In the genomic region with DNA sequence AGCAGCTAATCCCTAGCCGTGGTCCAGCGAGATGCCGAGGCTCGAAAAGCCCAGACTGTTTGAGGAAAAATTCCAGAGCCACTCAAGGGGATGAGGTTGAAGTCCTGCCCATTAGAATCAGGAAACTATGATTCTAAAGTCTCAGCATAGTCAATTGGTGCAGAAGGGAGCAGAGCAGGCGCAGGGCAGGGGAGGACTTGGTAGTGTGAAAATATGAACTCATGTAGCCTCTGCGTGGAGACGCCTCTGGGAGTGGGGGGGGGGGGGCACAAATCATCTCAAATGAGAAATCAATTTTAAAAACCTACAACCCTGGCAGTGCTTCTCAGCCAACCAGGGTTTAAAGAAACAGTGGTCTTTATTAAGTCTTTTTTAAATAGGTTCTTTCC, we compare ENCODE assay signal across 10 mouse cellular contexts.
DNase-seq lines count a peak whose midpoint lies in the region; ATAC-seq and TF ChIP-seq lines count a peak whose summit lies in the region.
"Had no signal": no experiment of that assay in that cellular context is flagged by ENCODE, and none has a peak within 500 bp of the region (broad histone marks: within the 10 kb centered on the region; RNA-seq: fewer than 3 reads in every experiment).

No protein-coding gene starts in this region.

- TF ChIP-seq CTCF in intestine, postnatal 0 days (IDR thresholded peaks at IDR 0.05; ENCODE audit: low read depth): no peak

- no peak overlapping the region for H3K4me3 ChIP-seq in intestine, embryonic 15.5 days (replicated peaks)
- no peak overlapping the region for H3K4me3 ChIP-seq in intestine, postnatal 0 days (ENCODE audit: low read depth, low read length)
- no peak overlapping the region for H3K4me3 ChIP-seq in forebrain, embryonic 11.5 days (ENCODE audit: low read depth, low read length)
- no peak overlapping the region for H3K4me3 ChIP-seq in hindbrain, embryonic 14.5 days (replicated peaks; ENCODE audit: low read length)
- no peak overlapping the region for H3K4me3 ChIP-seq in kidney, embryonic 16.5 days (ENCODE audit: low read length)
- H3K4me3 ChIP-seq: liver, embryonic 13.5 days had no signal

- H3K4me1 ChIP-seq in intestine, embryonic 15.5 days (replicated peaks): peaks cover 6% of the 10 kb centered on the region; the same call in 1 of the 2 replicates
- H3K4me1 ChIP-seq in intestine, postnatal 0 days (replicated peaks; ENCODE audit: control insufficient read depth, insufficient read depth, low read length): no peaks in the 10 kb centered on the region
- H3K4me1 ChIP-seq in forebrain, embryonic 11.5 days (replicated peaks; ENCODE audit: control insufficient read depth, insufficient read depth, low read length): peaks cover 8% of the 10 kb centered on the region; the same call in 1 of the 2 replicates
- peaks cover 28% of the 10 kb centered on the region for H3K4me1 ChIP-seq in hindbrain, embryonic 14.5 days (replicated peaks; ENCODE audit: control insufficient read depth, insufficient read depth, low read length)
- H3K4me1 ChIP-seq in kidney, embryonic 16.5 days (ENCODE audit: insufficient read depth, low read length): peaks cover 26% of the 10 kb centered on the region
- H3K4me1 ChIP-seq: liver, embryonic 13.5 days had no signal

- 54% methylated on average over 7 of the region's 7 CpGs for WGBS in intestine, embryonic 15.5 days
- WGBS in intestine, postnatal 0 days: 50% methylated on average over 7 of the region's 7 CpGs
- 12% methylated on average over 7 of the region's 7 CpGs for WGBS in forebrain, embryonic 11.5 days
- 44% methylated on average over 7 of the region's 7 CpGs for WGBS in hindbrain, embryonic 14.5 days
- WGBS in kidney, embryonic 16.5 days: 43% methylated on average over 7 of the region's 7 CpGs

- H3K36me3 ChIP-seq in intestine, embryonic 15.5 days: no peaks in the 10 kb centered on the region
- no peaks in the 10 kb centered on the region for H3K36me3 ChIP-seq in intestine, postnatal 0 days (ENCODE audit: control insufficient read depth, insufficient read depth)
- no peaks in the 10 kb centered on the region for H3K36me3 ChIP-seq in forebrain, embryonic 11.5 days (ENCODE audit: control insufficient read depth, insufficient read depth, low read length)
- no peaks in the 10 kb centered on the region for H3K36me3 ChIP-seq in hindbrain, embryonic 14.5 days (replicated peaks; ENCODE audit: control insufficient read depth, insufficient read depth)
- no peaks in the 10 kb centered on the region for H3K36me3 ChIP-seq in kidney, embryonic 16.5 days (ENCODE audit: insufficient read depth, low read length)
- H3K36me3 ChIP-seq: liver, embryonic 13.5 days had no signal

- no peak for DNase-seq in forebrain, embryonic 11.5 days (ENCODE audit: low spot score)
- no peak for DNase-seq in hindbrain, embryonic 14.5 days (ENCODE audit: low spot score)
- peak; percentile 42 for DNase-seq in retina, postnatal 1 day
- DNase-seq in kidney, postnatal 25 days: no peak
- DNase-seq: adrenal gland, adult 2 months; cerebellum, adult 9-11 months; liver, embryonic 13.5 days had no signal

- H3K27ac ChIP-seq in intestine, embryonic 15.5 days: no peak overlapping the region
- no peak overlapping the region for H3K27ac ChIP-seq in intestine, postnatal 0 days (ENCODE audit: low read depth, low read length)
- no peak overlapping the region for H3K27ac ChIP-seq in forebrain, embryonic 11.5 days (ENCODE audit: low read depth, low read length)
- H3K27ac ChIP-seq in hindbrain, embryonic 14.5 days: no peak overlapping the region
- H3K27ac ChIP-seq in kidney, embryonic 16.5 days (ENCODE audit: low read length): no peak overlapping the region
- H3K27ac ChIP-seq: liver, embryonic 13.5 days had no signal

- H3K9ac ChIP-seq in intestine, embryonic 15.5 days: no peak overlapping the region
- no peak overlapping the region for H3K9ac ChIP-seq in intestine, postnatal 0 days (ENCODE audit: low read depth, low read length)
- no peak overlapping the region; the same call in none of the 2 replicates for H3K9ac ChIP-seq in forebrain, embryonic 11.5 days (ENCODE audit: low read length)
- no peak overlapping the region for H3K9ac ChIP-seq in hindbrain, embryonic 14.5 days
- no peak overlapping the region for H3K9ac ChIP-seq in kidney, embryonic 16.5 days (replicated peaks; ENCODE audit: low read length)
- H3K9ac ChIP-seq: liver, embryonic 13.5 days had no signal

- no peaks in the 10 kb centered on the region for H3K9me3 ChIP-seq in intestine, embryonic 15.5 days
- no peaks in the 10 kb centered on the region for H3K9me3 ChIP-seq in intestine, postnatal 0 days (ENCODE audit: control insufficient read depth)
- no peaks in the 10 kb centered on the region for H3K9me3 ChIP-seq in forebrain, embryonic 11.5 days (ENCODE audit: control insufficient read depth, low read length)
- no peaks in the 10 kb centered on the region for H3K9me3 ChIP-seq in hindbrain, embryonic 14.5 days (ENCODE audit: control insufficient read depth, low read length)
- no peaks in the 10 kb centered on the region for H3K9me3 ChIP-seq in kidney, embryonic 16.5 days (ENCODE audit: low read length)
- H3K9me3 ChIP-seq: liver, embryonic 13.5 days had no signal

- no peaks in the 10 kb centered on the region for H3K27me3 ChIP-seq in intestine, embryonic 15.5 days (replicated peaks)
- no peaks in the 10 kb centered on the region for H3K27me3 ChIP-seq in intestine, postnatal 0 days (replicated peaks; ENCODE audit: control insufficient read depth, insufficient read depth, low read length)
- no peaks in the 10 kb centered on the region for H3K27me3 ChIP-seq in forebrain, embryonic 11.5 days (ENCODE audit: control insufficient read depth, insufficient read depth, low read length)
- no peaks in the 10 kb centered on the region for H3K27me3 ChIP-seq in hindbrain, embryonic 14.5 days (ENCODE audit: control insufficient read depth, insufficient read depth, low read length)
- no peaks in the 10 kb centered on the region for H3K27me3 ChIP-seq in kidney, embryonic 16.5 days (ENCODE audit: insufficient read depth, low read length)
- H3K27me3 ChIP-seq: liver, embryonic 13.5 days had no signal

- peak overlapping the region; percentile 14; the same call in 1 of the 2 replicates for H3K4me2 ChIP-seq in intestine, embryonic 15.5 days (replicated peaks)
- H3K4me2 ChIP-seq in intestine, postnatal 0 days (replicated peaks; ENCODE audit: low read depth): no peak overlapping the region
- 0 out of 2 replicates have a peak overlapping the region, but pooled peaks have one; percentile 5 for H3K4me2 ChIP-seq in forebrain, embryonic 11.5 days (ENCODE audit: low read depth, low read length, severe bottlenecking)
- H3K4me2 ChIP-seq in hindbrain, embryonic 14.5 days (replicated peaks): no peak overlapping the region
- H3K4me2 ChIP-seq in kidney, embryonic 16.5 days (replicated peaks; ENCODE audit: low read depth, low read length): no peak overlapping the region
- H3K4me2 ChIP-seq: liver, embryonic 13.5 days had no signal

- no peak for ATAC-seq in intestine, embryonic 15.5 days
- no peak for ATAC-seq in intestine, postnatal 0 days
- ATAC-seq in forebrain, embryonic 11.5 days (replicated peaks; ENCODE audit: low FRiP score): no peak
- peak; percentile 31; the same call in 1 of the 2 replicates for ATAC-seq in hindbrain, embryonic 14.5 days (ENCODE audit: low FRiP score)
- ATAC-seq in kidney, embryonic 16.5 days (ENCODE audit: low FRiP score, low TSS enrichment): no peak

Comparison
In these comparisons a context has a peak if more than half of its experiments do, and no peak if none do; other contexts are left out.
1. H3K4me2 ChIP-seq: peak in intestine, embryonic 15.5 days (single experiment) and forebrain, embryonic 11.5 days (single experiment); none in intestine, postnatal 0 days (single experiment), hindbrain, embryonic 14.5 days (single experiment) and kidney, embryonic 16.5 days (single experiment).